Mouse (Mus musculus) C2C12 (cell line): ENCODE data around the gene Npas1.

Experiments used
- CEBPB ChIP-seq: IDR thresholded peaks from one replicate; pipeline ENCODE4 v1.6.1; 2011; ENCODE audit warnings: low read depth, mild to moderate bottlenecking, control low read depth, moderate library complexity
- CTCF ChIP-seq: IDR thresholded peaks from one replicate; pipeline ENCODE4 v1.5.1; 2011; ENCODE audit not compliant: control insufficient read depth, insufficient read depth, insufficient read length
- USF1 ChIP-seq: IDR thresholded peaks from one replicate; pipeline ENCODE4 v1.6.1; 2011; ENCODE audit warnings: low read depth, mild to moderate bottlenecking, control low read depth, moderate library complexity

- TF ChIP-seq CTCF: no peak
- TF ChIP-seq CEBPB: no peak
- no peak for TF ChIP-seq USF1
Observed at GRCm38 (mm10) chr7:16493361-16493760, 15.8 kb upstream of the Npas1 start.
